Mouse (Mus musculus) MEL (cell line): Measurements from ENCODE around the gene Cdk5. TPM values are rescaled to one million over a fixed set of nuclear protein-coding genes. Genes with fewer than 3 reads are reported as not detected.

Experiments
- DNase-seq: peaks from one replicate; pipeline ENCODE4 v3.0.0; 2011; ENCODE audit warnings: low read depth, low spot score
- H3K27ac ChIP-seq: 2 replicates; pipeline ENCODE4 v1.5.1; 2012; ENCODE audit warnings: low read depth, mild to moderate bottlenecking, control low read depth, low read length, moderate library complexity; ENCODE audit not compliant: control insufficient read depth
- H3K27me3 ChIP-seq, 2 experiments: fragments of 150-350 bp in 1 of 2; sonication (generic) in 1 of 2; 2 replicates each; pipeline ENCODE4 v1.6.1; 2012; ENCODE audit warnings: low read length in 2 of 2, mild to moderate bottlenecking in 2 of 2, improper control_type of control experiment in 1 of 2, moderate library complexity in 1 of 2; ENCODE audit not compliant: insufficient read depth in 2 of 2, control insufficient read depth in 1 of 2
- H3K36me3 ChIP-seq, 2 experiments: 2 replicates each; pipeline ENCODE4 v1.6.1; 2012 to 2014; ENCODE audit warnings: low read length in 2 of 2, improper control_type of control experiment in 1 of 2, inconsistent platforms in 1 of 2, mild to moderate bottlenecking in 1 of 2; ENCODE audit not compliant: insufficient read depth in 2 of 2, control insufficient read depth in 1 of 2
- H3K4me1 ChIP-seq, 2 experiments: fragments of 150-350 bp in 1 of 2; sonication (generic) in 1 of 2; 2 replicates each; pipeline ENCODE4 v1.6.1; 2012; ENCODE audit warnings: low read length in 2 of 2, improper control_type of control experiment in 1 of 2, mild to moderate bottlenecking in 1 of 2; ENCODE audit not compliant: insufficient read depth in 2 of 2, control insufficient read depth in 1 of 2
- H3K4me3 ChIP-seq, 2 experiments: fragments of 150-350 bp in 1 of 2; sonication (generic) in 1 of 2; 2 replicates each; pipeline ENCODE4 v1.5.1; 2012; ENCODE audit warnings: low read depth in 2 of 2, low read length in 2 of 2, mild to moderate bottlenecking in 2 of 2, moderate library complexity in 2 of 2, control low read depth in 1 of 2, improper control_type of control experiment in 1 of 2; ENCODE audit not compliant: control insufficient read depth in 1 of 2, insufficient read depth in 1 of 2
- H3K79me2 ChIP-seq: 2 replicates; pipeline ENCODE4 v1.6.1; 2012; ENCODE audit warnings: mild to moderate bottlenecking, low read length, moderate library complexity; ENCODE audit not compliant: control insufficient read depth, poor library complexity, insufficient read depth
- H3K9ac ChIP-seq: 2 replicates; pipeline ENCODE4 v1.6.1; 2012; ENCODE audit warnings: low read depth, mild to moderate bottlenecking, control low read depth, low read length, moderate library complexity; ENCODE audit not compliant: control insufficient read depth, poor library complexity, severe bottlenecking
- H3K9me3 ChIP-seq: fragments of 150-350 bp; sonication (generic); replicated peaks from 2 replicates; pipeline ENCODE4 v1.6.1; 2012; ENCODE audit warnings: mild to moderate bottlenecking, low read length, improper control_type of control experiment, moderate library complexity; ENCODE audit not compliant: insufficient read depth
- BHLHE40 ChIP-seq: IDR thresholded peaks from 2 replicates; pipeline ENCODE4 v1.6.1; 2012; ENCODE audit warnings: low read depth, mild to moderate bottlenecking, inconsistent platforms, low read length, improper control_type of control experiment, borderline replicate concordance
- CHD1 ChIP-seq: IDR thresholded peaks from 2 replicates; pipeline ENCODE4 v1.6.1; 2012; ENCODE audit warnings: low read depth, mild to moderate bottlenecking, inconsistent platforms, low read length, improper control_type of control experiment
- CTCF ChIP-seq, 3 experiments: IDR thresholded peaks in 2 of 3; conservative IDR thresholded peaks in 1 of 3; 2 replicates each; pipeline ENCODE4 v1.5.1; 2011 to 2012; ENCODE audit warnings: low read length in 3 of 3, low read depth in 2 of 3, mild to moderate bottlenecking in 2 of 3, improper control_type of control experiment in 1 of 3, inconsistent platforms in 1 of 3, mixed read lengths in 1 of 3, moderate library complexity in 1 of 3; ENCODE audit not compliant: control insufficient read depth in 1 of 3, insufficient read depth in 1 of 3, poor library complexity in 1 of 3, severe bottlenecking in 1 of 3
- E2F4 ChIP-seq: IDR thresholded peaks from 2 replicates; pipeline ENCODE4 v1.6.1; 2011; ENCODE audit warnings: low read depth, low read length, improper control_type of control experiment, borderline replicate concordance
- ETS1 ChIP-seq: IDR thresholded peaks from 2 replicates; pipeline ENCODE4 v1.6.1; 2012; ENCODE audit warnings: low read depth, mild to moderate bottlenecking, inconsistent platforms, low read length, improper control_type of control experiment, moderate library complexity
- GABPA ChIP-seq: IDR thresholded peaks from 2 replicates; pipeline ENCODE4 v1.6.1; 2012; ENCODE audit warnings: low read depth, mild to moderate bottlenecking, inconsistent platforms, low read length, improper control_type of control experiment, moderate library complexity
- HCFC1 ChIP-seq: IDR thresholded peaks from 2 replicates; pipeline ENCODE4 v1.6.1; 2012; ENCODE audit warnings: low read depth, mild to moderate bottlenecking, inconsistent platforms, low read length, improper control_type of control experiment, moderate library complexity
- JUND ChIP-seq: IDR thresholded peaks from 2 replicates; pipeline ENCODE4 v1.6.1; 2011; ENCODE audit warnings: low read depth, mild to moderate bottlenecking, improper control_type of control experiment, low read length
- KAT2A ChIP-seq: conservative IDR thresholded peaks from 2 replicates; pipeline ENCODE4 v1.6.1; 2012; ENCODE audit warnings: low read depth, low read length, improper control_type of control experiment, inconsistent platforms
- MAFK ChIP-seq: IDR thresholded peaks from 2 replicates; pipeline ENCODE4 v1.6.1; 2011; ENCODE audit warnings: low read depth, mild to moderate bottlenecking, low read length, improper control_type of control experiment, borderline replicate concordance
- MAZ ChIP-seq: IDR thresholded peaks from 2 replicates; pipeline ENCODE4 v1.6.1; 2012; ENCODE audit warnings: low read depth, mild to moderate bottlenecking, inconsistent platforms, low read length, improper control_type of control experiment
- MEF2A ChIP-seq: IDR thresholded peaks from 2 replicates; pipeline ENCODE4 v1.6.1; 2014; ENCODE audit warnings: low read depth, mild to moderate bottlenecking, inconsistent platforms, low read length, improper control_type of control experiment; ENCODE audit not compliant: poor library complexity, insufficient replicate concordance, severe bottlenecking; ENCODE audit errors: extremely low read depth
- MXI1 ChIP-seq: IDR thresholded peaks from 2 replicates; pipeline ENCODE4 v1.6.1; 2011; ENCODE audit warnings: mild to moderate bottlenecking, low read depth, low read length, improper control_type of control experiment
- MYB ChIP-seq: IDR thresholded peaks from 2 replicates; pipeline ENCODE4 v1.6.1; 2011; ENCODE audit warnings: mild to moderate bottlenecking, low read depth, low read length, improper control_type of control experiment
- MYC ChIP-seq: IDR thresholded peaks from 2 replicates; pipeline ENCODE4 v1.6.1; 2011; ENCODE audit warnings: low read depth, mild to moderate bottlenecking, low read length, improper control_type of control experiment, moderate library complexity
- NRF1 ChIP-seq: IDR thresholded peaks from 2 replicates; pipeline ENCODE4 v1.6.1; 2014; ENCODE audit warnings: low read depth, mild to moderate bottlenecking, inconsistent platforms, low read length, improper control_type of control experiment, moderate library complexity; ENCODE audit not compliant: poor library complexity, insufficient read depth, severe bottlenecking
- POLR2AphosphoS2 ChIP-seq: IDR thresholded peaks from 2 replicates; pipeline ENCODE4 v1.6.1; 2011; ENCODE audit warnings: low read length, improper control_type of control experiment
- RAD21 ChIP-seq: IDR thresholded peaks from 2 replicates; pipeline ENCODE4 v1.6.1; 2011; ENCODE audit warnings: mild to moderate bottlenecking, low read depth, low read length, improper control_type of control experiment
- RCOR1 ChIP-seq: IDR thresholded peaks from 2 replicates; pipeline ENCODE4 v1.6.1; 2012; ENCODE audit warnings: low read depth, mild to moderate bottlenecking, inconsistent platforms, low read length, improper control_type of control experiment
- SIN3A ChIP-seq: IDR thresholded peaks from 2 replicates; pipeline ENCODE4 v1.6.1; 2012; ENCODE audit warnings: low read length, improper control_type of control experiment, inconsistent platforms
- SMC3 ChIP-seq: IDR thresholded peaks from 2 replicates; pipeline ENCODE4 v1.6.1; 2011; ENCODE audit warnings: low read depth, low read length, improper control_type of control experiment
- TBP ChIP-seq: IDR thresholded peaks from 2 replicates; pipeline ENCODE4 v1.8.0; 2011; ENCODE audit warnings: low read depth, low read length, improper control_type of control experiment
- TCF12 ChIP-seq: IDR thresholded peaks from 2 replicates; pipeline ENCODE4 v1.6.1; 2014; ENCODE audit warnings: low read depth, mild to moderate bottlenecking, inconsistent platforms, low read length, improper control_type of control experiment, moderate library complexity
- UBTF ChIP-seq: IDR thresholded peaks from 2 replicates; pipeline ENCODE4 v1.6.1; 2012; ENCODE audit warnings: low read depth, mild to moderate bottlenecking, inconsistent platforms, low read length, improper control_type of control experiment, moderate library complexity, borderline replicate concordance; ENCODE audit not compliant: insufficient read depth
- USF1 ChIP-seq: IDR thresholded peaks from 2 replicates; pipeline ENCODE4 v1.6.1; 2014; ENCODE audit warnings: low read depth, mild to moderate bottlenecking, inconsistent platforms, low read length, improper control_type of control experiment, moderate library complexity
- USF2 ChIP-seq, 2 experiments: IDR thresholded peaks; 2 replicates each; pipeline ENCODE4 v1.6.1; 2011 to 2012; ENCODE audit warnings: improper control_type of control experiment in 2 of 2, low read length in 2 of 2, borderline replicate concordance in 1 of 2, inconsistent platforms in 1 of 2, low read depth in 1 of 2, mild to moderate bottlenecking in 1 of 2; ENCODE audit not compliant: insufficient read depth in 1 of 2
- ZC3H11A ChIP-seq: IDR thresholded peaks from 2 replicates; pipeline ENCODE4 v1.6.1; 2012; ENCODE audit warnings: low read depth, mild to moderate bottlenecking, inconsistent platforms, low read length, improper control_type of control experiment
- ZKSCAN1 ChIP-seq: IDR thresholded peaks from 2 replicates; pipeline ENCODE4 v1.6.1; 2012; ENCODE audit warnings: low read depth, mild to moderate bottlenecking, inconsistent platforms, low read length, improper control_type of control experiment, moderate library complexity
- ZMIZ1 ChIP-seq: IDR thresholded peaks from 2 replicates; pipeline ENCODE4 v1.6.1; 2012; ENCODE audit warnings: low read depth, mild to moderate bottlenecking, inconsistent platforms, low read length, improper control_type of control experiment, moderate library complexity
- polyA plus RNA-seq, 2 experiments: library from polyadenylated mRNA; stranded (reverse) in 1 of 2; unstranded in 1 of 2; fragments of >175 nt in 1 of 2; fragments of >200 nt in 1 of 2; gene quantifications; 2 replicates each; pipeline versions ENCODE4 v1.2.1 to v1.2.4; 2012; ENCODE audit warnings: low replicate concordance in 2 of 2, low read depth in 1 of 2; ENCODE audit not compliant: insufficient read length in 2 of 2, insufficient read depth in 1 of 2, missing spikeins in 1 of 2
- total RNA-seq: library from RNA; depleted of rRNA; stranded (reverse); fragments of 300-350 nt; gene quantifications from 2 replicates; pipeline ENCODE4 v1.2.3, GENCODE M21; 2012

The Cdk5 gene
- total and polyA plus RNA-seq, 3 experiments: 24.8 to 82.6 TPM; not detected in 1

- Histone ChIP-seq H3K4me3 (peak overlapping the region; percentile 77 to 98), H3K27ac (peak overlapping the region; percentile 45), H3K9ac (peak overlapping the region; percentile 87), H3K36me3 (peaks cover 0 to 19% of the 10 kb centered on the region in 2 experiments; a peak in 3 of 4 replicates), H3K27me3 (no peaks in the 10 kb centered on the region), H3K9me3 (no peaks in the 10 kb centered on the region), H3K79me2 (peaks cover 60% of the 10 kb centered on the region), H3K4me1 (peaks cover 8 to 19% of the 10 kb centered on the region in 2 experiments)
- no peak for TF ChIP-seq USF2 (IDR thresholded peaks at IDR 0.05; ENCODE audit: borderline replicate concordance in 1 of 2, insufficient read depth in 1 of 2, low read depth in 1 of 2, low read length in 2 of 2)
- no peak for TF ChIP-seq E2F4
- TF ChIP-seq MEF2A: no peak
- TF ChIP-seq HCFC1: no peak
- TF ChIP-seq MAZ: peak; percentile 21; the same call in 1 of the 2 replicates
- no peak for TF ChIP-seq ZMIZ1
- no peak for TF ChIP-seq NRF1
- no peak for TF ChIP-seq RAD21
- no peak for TF ChIP-seq ZKSCAN1
- no peak for TF ChIP-seq GABPA
- no peak for TF ChIP-seq SMC3
- no peak for TF ChIP-seq RCOR1
- no peak for TF ChIP-seq USF1
- TF ChIP-seq MXI1: peak; percentile 69; the same call in 1 of the 2 replicates
- no peak for TF ChIP-seq BHLHE40
- no peak for TF ChIP-seq POLR2AphosphoS2
- TF ChIP-seq UBTF: 0 out of 2 replicates have a peak, but pooled peaks have one; percentile 14
- no peak for TF ChIP-seq JUND
- no peak for TF ChIP-seq TBP
- TF ChIP-seq CTCF (IDR thresholded peaks at IDR 0.05 in 2 of 3, conservative IDR thresholded peaks at IDR 0.05 in 1 of 3; ENCODE audit: control insufficient read depth in 1 of 3, insufficient read depth in 1 of 3, low read depth in 2 of 3, low read length in 3 of 3, poor library complexity in 1 of 3, severe bottlenecking in 1 of 3): peak in 2 of 3 experiments; percentile 10 to 38; a peak in 2 of 6 replicates
- no peak for TF ChIP-seq TCF12
- TF ChIP-seq MAFK: no peak
- no peak for TF ChIP-seq ZC3H11A
- TF ChIP-seq MYC: no peak; the same call in 1 of the 2 replicates
- TF ChIP-seq SIN3A: peak; percentile 34; the same call in 1 of the 2 replicates
- no peak; the same call in 1 of the 2 replicates for TF ChIP-seq KAT2A
- no peak for TF ChIP-seq ETS1
- TF ChIP-seq MYB: no peak
- peak; percentile 80; the same call in 1 of the 2 replicates for TF ChIP-seq CHD1
- DNase-seq: peak; percentile 68
Observed at GRCm38 (mm10) chr5:24452691-24453233, 29.4 kb upstream of the Cdk5 start.
